Mouse (Mus musculus): ENCODE data around the gene Vstm5. TPM values are rescaled to one million over a fixed set of nuclear protein-coding genes. Genes with fewer than 3 reads are reported as not detected.
"Not testable (repeated sequence)": the region's sequence is repeated elsewhere in the genome, so short reads cannot be mapped to it uniquely, and the experiment has no call there.

Vstm5 gene
- polyA plus RNA-seq, 1 experiment from 2014 or later: 19.5 TPM

GRCm38 (mm10) chr9:15298451-15298850 is 59.6 kb downstream of the Vstm5 start:
- H3K4me2 ChIP-seq (replicated peaks; ENCODE audit: low read depth): no peak overlapping the region

GRCm38 (mm10) chr9:15300056-15300455 is 61.2 kb downstream of the Vstm5 start:
- 78% methylated on average over 5 of the region's 5 CpGs for WGBS
- no peak overlapping the region for H3K4me3 ChIP-seq (ENCODE audit: low read depth, low read length)

More at GRCm38 (mm10) chr9:15298451-15298850, 59.6 kb downstream of the Vstm5 start:
- Histone ChIP-seq H3K9me3 (ENCODE audit: control insufficient read depth, low read length) (no peaks in the 10 kb centered on the region), H3K27ac (replicated peaks) (no peak overlapping the region), H3K36me3 (ENCODE audit: control insufficient read depth, insufficient read depth, low read length) (no peaks in the 10 kb centered on the region), H3K4me3 (ENCODE audit: low read depth, low read length) (no peak overlapping the region), H3K4me1 (replicated peaks; ENCODE audit: control insufficient read depth, insufficient read depth) (no peaks in the 10 kb centered on the region), H3K27me3 (ENCODE audit: control insufficient read depth, insufficient read depth, low read length) (no peaks in the 10 kb centered on the region), H3K9ac (ENCODE audit: low read length) (no peak overlapping the region)
- WGBS: 21% methylated on average over 2 of the region's 2 CpGs
- TF ChIP-seq EP300 (optimal IDR thresholded peaks at IDR 0.05): no peak
- TF ChIP-seq CTCF (IDR thresholded peaks at IDR 0.05; ENCODE audit: low read depth): no peak
- ATAC-seq (ENCODE audit: low FRiP score, low TSS enrichment) (no peak), DNase-seq (ENCODE audit: low spot score) (no peak)

GRCm38 (mm10) chr9:15301399-15301798 is 62.6 kb downstream of the Vstm5 start:
- Histone ChIP-seq H3K36me3 (ENCODE audit: control insufficient read depth, insufficient read depth, low read length) (no peaks in the 10 kb centered on the region), H3K27me3 (ENCODE audit: control insufficient read depth, insufficient read depth, low read length) (no peaks in the 10 kb centered on the region), H3K27ac (replicated peaks) (peak overlapping the region; percentile 53), H3K4me3 (ENCODE audit: low read depth, low read length) (no peak overlapping the region), H3K9ac (ENCODE audit: low read length) (no peak overlapping the region), H3K4me2 (replicated peaks; ENCODE audit: low read depth) (peak overlapping the region; percentile 5; the same call in 1 of the 2 replicates), H3K9me3 (ENCODE audit: control insufficient read depth, low read length) (no peaks in the 10 kb centered on the region), H3K4me1 (replicated peaks; ENCODE audit: control insufficient read depth, insufficient read depth) (no peaks in the 10 kb centered on the region)
- WGBS: 14% methylated on average over 6 of the region's 6 CpGs
- ATAC-seq (ENCODE audit: low FRiP score, low TSS enrichment) (peak; percentile 81), DNase-seq (ENCODE audit: low spot score) (peak; percentile 68)
- no peak for TF ChIP-seq EP300 (optimal IDR thresholded peaks at IDR 0.05)
- TF ChIP-seq CTCF (IDR thresholded peaks at IDR 0.05; ENCODE audit: low read depth): no peak

More at GRCm38 (mm10) chr9:15300056-15300455, 61.2 kb downstream of the Vstm5 start:
- ATAC-seq (ENCODE audit: low FRiP score, low TSS enrichment) (no peak), DNase-seq (ENCODE audit: low spot score) (no peak)
- no peak overlapping the region for H3K9ac ChIP-seq (ENCODE audit: low read length)
- no peaks in the 10 kb centered on the region for H3K27me3 ChIP-seq (ENCODE audit: control insufficient read depth, insufficient read depth, low read length)
- no peak for TF ChIP-seq EP300 (optimal IDR thresholded peaks at IDR 0.05)
- TF ChIP-seq CTCF (IDR thresholded peaks at IDR 0.05; ENCODE audit: low read depth): no peak
- H3K36me3 ChIP-seq (ENCODE audit: control insufficient read depth, insufficient read depth, low read length): no peaks in the 10 kb centered on the region
- H3K4me1 ChIP-seq (replicated peaks; ENCODE audit: control insufficient read depth, insufficient read depth): no peaks in the 10 kb centered on the region
- no peak overlapping the region for H3K27ac ChIP-seq (replicated peaks)
- no peak overlapping the region for H3K4me2 ChIP-seq (replicated peaks; ENCODE audit: low read depth)
- H3K9me3 ChIP-seq (ENCODE audit: control insufficient read depth, low read length): no peaks in the 10 kb centered on the region

- WGBS: 74% methylated on average over 6 of the region's 6 CpGs
- DNase-seq (ENCODE audit: low spot score); H3K4me1 ChIP-seq (replicated peaks; ENCODE audit: control insufficient read depth, insufficient read depth); H3K4me3 ChIP-seq (ENCODE audit: low read depth, low read length); H3K9me3 ChIP-seq (ENCODE audit: control insufficient read depth, low read length); ATAC-seq (ENCODE audit: low FRiP score, low TSS enrichment); H3K27me3 ChIP-seq (ENCODE audit: control insufficient read depth, insufficient read depth, low read length); H3K9ac ChIP-seq (ENCODE audit: low read length); H3K4me2 ChIP-seq (replicated peaks; ENCODE audit: low read depth); H3K36me3 ChIP-seq (ENCODE audit: control insufficient read depth, insufficient read depth, low read length): not testable (repeated sequence)
- TF ChIP-seq CTCF (IDR thresholded peaks at IDR 0.05; ENCODE audit: low read depth): peak; percentile 53
- H3K27ac ChIP-seq (replicated peaks): peak overlapping the region; percentile 53; the same call in 1 of the 2 replicates
Measured at GRCm38 (mm10) chr9:15302006-15302405, 63.2 kb downstream of the Vstm5 start.

- no peaks in the 10 kb centered on the region for H3K27me3 ChIP-seq (ENCODE audit: control insufficient read depth, insufficient read depth, low read length)
- no peak for DNase-seq (ENCODE audit: low spot score)
- 76% methylated on average over 2 of the region's 2 CpGs for WGBS
- TF ChIP-seq CTCF (IDR thresholded peaks at IDR 0.05; ENCODE audit: low read depth): no peak
- TF ChIP-seq EP300 (optimal IDR thresholded peaks at IDR 0.05): no peak
- no peak overlapping the region for H3K4me2 ChIP-seq (replicated peaks; ENCODE audit: low read depth)
- ATAC-seq (ENCODE audit: low FRiP score, low TSS enrichment): no peak
- H3K4me1 ChIP-seq (replicated peaks; ENCODE audit: control insufficient read depth, insufficient read depth): no peaks in the 10 kb centered on the region
- H3K27ac ChIP-seq (replicated peaks): no peak overlapping the region
- H3K9me3 ChIP-seq (ENCODE audit: control insufficient read depth, low read length): no peaks in the 10 kb centered on the region
- H3K9ac ChIP-seq (ENCODE audit: low read length): no peak overlapping the region
- no peak overlapping the region for H3K4me3 ChIP-seq (ENCODE audit: low read depth, low read length)
- no peaks in the 10 kb centered on the region for H3K36me3 ChIP-seq (ENCODE audit: control insufficient read depth, insufficient read depth, low read length)
Measured at GRCm38 (mm10) chr9:15302881-15303280, 64.0 kb downstream of the Vstm5 start.

GRCm38 (mm10) chr9:15305503-15306397 is 66.9 kb downstream of the Vstm5 start, which contains the start of gene Taf1d:
Gene Taf1d, plus strand, starts transcription at chr9:15306214.
- peak within 1 kb of the TSS; percentile 98 for H3K9ac ChIP-seq (ENCODE audit: low read length)
- no peaks in the 10 kb centered on the region for H3K9me3 ChIP-seq (ENCODE audit: control insufficient read depth, low read length)
- peak within 1 kb of the TSS; percentile 76 for H3K4me2 ChIP-seq (replicated peaks; ENCODE audit: low read depth)
- ATAC-seq (ENCODE audit: low FRiP score, low TSS enrichment): peak; percentile 97
- no peaks in the 10 kb centered on the region for H3K27me3 ChIP-seq (ENCODE audit: control insufficient read depth, insufficient read depth, low read length)
- H3K36me3 ChIP-seq (ENCODE audit: control insufficient read depth, insufficient read depth, low read length): peaks cover 10% of the 10 kb centered on the region
- 12% methylated on average over 42 of the region's 45 CpGs for WGBS
- peak; percentile 97 for DNase-seq (ENCODE audit: low spot score)
- TF ChIP-seq EP300 (optimal IDR thresholded peaks at IDR 0.05): peak; percentile 83
- TF ChIP-seq CTCF (IDR thresholded peaks at IDR 0.05; ENCODE audit: low read depth): no peak
- H3K4me1 ChIP-seq (replicated peaks; ENCODE audit: control insufficient read depth, insufficient read depth): 0 out of 2 replicates have a peak, but pooled peaks cover 3% of the 10 kb centered on the region
- peak within 1 kb of the TSS; percentile 95 for H3K27ac ChIP-seq (replicated peaks)
- peak within 1 kb of the TSS; percentile 86 for H3K4me3 ChIP-seq (ENCODE audit: low read depth, low read length)

All from stomach, postnatal 0 days (tissue).